Mouse (Mus musculus): Measurements from ENCODE around the gene Sipa1l2. TPM values are rescaled to one million over a fixed set of nuclear protein-coding genes. Genes with fewer than 3 reads are reported as not detected.
A peak's percentile ranks its signal among the peaks of the same experiment; 100 is the strongest.
"Not testable (repeated sequence)": the region's sequence is repeated elsewhere in the genome, so short reads cannot be mapped to it uniquely, and the experiment has no call there.

The Sipa1l2 gene
- polyA plus RNA-seq, 1 experiment = 35.6 TPM

DNA sequence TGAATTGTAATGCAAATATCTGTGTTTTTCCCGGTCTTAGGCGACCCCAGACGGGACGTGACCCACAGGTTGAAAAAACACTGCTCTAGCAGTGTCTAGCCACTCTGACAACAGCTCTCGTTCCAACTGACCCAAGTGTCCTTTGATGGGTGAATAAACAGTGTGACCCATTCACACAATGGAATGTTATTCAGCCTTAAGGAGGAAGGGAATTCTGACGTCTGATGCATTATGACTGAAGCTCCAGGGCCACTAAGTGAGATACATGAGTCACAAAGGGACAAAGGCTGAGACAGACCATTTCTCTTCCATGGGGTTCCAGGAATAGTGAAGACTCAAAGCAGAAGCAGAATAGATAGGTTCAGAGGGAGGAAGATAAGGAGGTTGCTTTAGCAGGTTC lies 47.5 kb downstream of the Sipa1l2 start:
- DNase-seq = no peak
- H3K27ac ChIP-seq (ENCODE audit: insufficient read depth, low read length) = no peak overlapping the region
- H3K4me3 ChIP-seq (replicated peaks; ENCODE audit: insufficient read depth, low read depth, low read length) = no peak overlapping the region
- TF ChIP-seq POLR2A (IDR thresholded peaks at IDR 0.05; ENCODE audit: borderline replicate concordance, insufficient read depth, low read length) (no peak), CTCF (IDR thresholded peaks at IDR 0.05; ENCODE audit: borderline replicate concordance, insufficient read depth, low read depth, low read length) (no peak)
- 86% methylated on average over 6 of the region's 6 CpGs for WGBS
- peaks cover 50% of the 10 kb centered on the region for H3K4me1 ChIP-seq (ENCODE audit: control insufficient read depth, insufficient read depth, low read length)
- no peaks in the 10 kb centered on the region for H3K27me3 ChIP-seq (ENCODE audit: control insufficient read depth, insufficient read depth, low read length)

- H3K4me1 ChIP-seq (ENCODE audit: control insufficient read depth, insufficient read depth, low read length) = peaks cover 58% of the 10 kb centered on the region
- 53% methylated on average over 7 of the region's 7 CpGs for WGBS
- no peak overlapping the region for H3K27ac ChIP-seq (ENCODE audit: insufficient read depth, low read length)
- no peaks in the 10 kb centered on the region for H3K27me3 ChIP-seq (ENCODE audit: control insufficient read depth, insufficient read depth, low read length)
- no peak for TF ChIP-seq POLR2A (IDR thresholded peaks at IDR 0.05; ENCODE audit: borderline replicate concordance, insufficient read depth, low read length)
- TF ChIP-seq CTCF (IDR thresholded peaks at IDR 0.05; ENCODE audit: borderline replicate concordance, insufficient read depth, low read depth, low read length) = no peak
- DNase-seq = no peak
- H3K4me3 ChIP-seq (replicated peaks; ENCODE audit: insufficient read depth, low read depth, low read length) = no peak overlapping the region
These were observed 48.5 kb downstream of the Sipa1l2 start for GRCm38 (mm10) chr8:125521087-125521486.

DNA sequence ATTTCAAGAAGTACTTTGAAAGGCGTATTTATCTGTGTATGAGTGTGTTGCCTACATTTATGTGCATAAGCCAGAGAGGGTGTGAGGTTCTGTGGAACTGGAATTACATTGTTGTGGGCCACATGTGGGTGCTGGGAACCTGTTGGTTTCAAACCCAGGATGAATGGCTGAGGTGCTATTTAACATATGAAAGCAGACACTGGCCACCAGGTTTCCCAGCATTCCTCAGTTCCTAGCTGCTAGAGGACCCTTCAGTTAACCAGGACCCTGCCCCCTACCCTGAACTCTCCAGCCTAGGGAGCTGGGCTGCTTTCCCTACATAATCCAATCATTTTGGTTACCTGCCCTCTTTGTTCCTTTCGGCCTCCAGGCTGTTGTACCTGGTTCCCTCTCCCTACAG lies 49.3 kb downstream of the Sipa1l2 start:
- H3K4me1 ChIP-seq (ENCODE audit: control insufficient read depth, insufficient read depth, low read length) = peaks cover 60% of the 10 kb centered on the region
- H3K27ac ChIP-seq (ENCODE audit: insufficient read depth, low read length); H3K4me3 ChIP-seq (replicated peaks; ENCODE audit: insufficient read depth, low read depth, low read length); H3K27me3 ChIP-seq (ENCODE audit: control insufficient read depth, insufficient read depth, low read length); DNase-seq: not testable (repeated sequence)
- 100% methylated on average over 2 of the region's 2 CpGs for WGBS

- Histone ChIP-seq H3K4me3 (replicated peaks; ENCODE audit: insufficient read depth, low read depth, low read length) (no peak overlapping the region), H3K27ac (ENCODE audit: insufficient read depth, low read length) (no peak overlapping the region), H3K27me3 (ENCODE audit: control insufficient read depth, insufficient read depth, low read length) (no peaks in the 10 kb centered on the region), H3K4me1 (ENCODE audit: control insufficient read depth, insufficient read depth, low read length) (peaks cover 59% of the 10 kb centered on the region)
- 19% methylated on average over 4 of the region's 4 CpGs for WGBS
- DNase-seq = peak; percentile 61 to 78
- TF ChIP-seq POLR2A (IDR thresholded peaks at IDR 0.05; ENCODE audit: borderline replicate concordance, insufficient read depth, low read length) (no peak), CTCF (IDR thresholded peaks at IDR 0.05; ENCODE audit: borderline replicate concordance, insufficient read depth, low read depth, low read length) (no peak)
These were observed 50.7 kb downstream of the Sipa1l2 start for GRCm38 (mm10) chr8:125518951-125519350.

- TF ChIP-seq CTCF (IDR thresholded peaks at IDR 0.05; ENCODE audit: borderline replicate concordance, insufficient read depth, low read depth, low read length) (no peak), POLR2A (IDR thresholded peaks at IDR 0.05; ENCODE audit: borderline replicate concordance, insufficient read depth, low read length) (no peak)
- WGBS = 80% methylated on average over 6 of the region's 6 CpGs
These were observed 51.3 kb downstream of the Sipa1l2 start for GRCm38 (mm10) chr8:125518301-125518700.

GRCm38 (mm10) chr8:125517397-125517796 lies 52.2 kb downstream of the Sipa1l2 start:
- 87% methylated on average over 8 of the region's 8 CpGs for WGBS

More at GRCm38 (mm10) chr8:125518301-125518700, 51.3 kb downstream of the Sipa1l2 start:
- no peak overlapping the region for H3K4me3 ChIP-seq (replicated peaks; ENCODE audit: insufficient read depth, low read depth, low read length)
- no peaks in the 10 kb centered on the region for H3K27me3 ChIP-seq (ENCODE audit: control insufficient read depth, insufficient read depth, low read length)
- H3K27ac ChIP-seq (ENCODE audit: insufficient read depth, low read length) = no peak overlapping the region
- peaks cover 59% of the 10 kb centered on the region for H3K4me1 ChIP-seq (ENCODE audit: control insufficient read depth, insufficient read depth, low read length)
- no peak for DNase-seq

DNA sequence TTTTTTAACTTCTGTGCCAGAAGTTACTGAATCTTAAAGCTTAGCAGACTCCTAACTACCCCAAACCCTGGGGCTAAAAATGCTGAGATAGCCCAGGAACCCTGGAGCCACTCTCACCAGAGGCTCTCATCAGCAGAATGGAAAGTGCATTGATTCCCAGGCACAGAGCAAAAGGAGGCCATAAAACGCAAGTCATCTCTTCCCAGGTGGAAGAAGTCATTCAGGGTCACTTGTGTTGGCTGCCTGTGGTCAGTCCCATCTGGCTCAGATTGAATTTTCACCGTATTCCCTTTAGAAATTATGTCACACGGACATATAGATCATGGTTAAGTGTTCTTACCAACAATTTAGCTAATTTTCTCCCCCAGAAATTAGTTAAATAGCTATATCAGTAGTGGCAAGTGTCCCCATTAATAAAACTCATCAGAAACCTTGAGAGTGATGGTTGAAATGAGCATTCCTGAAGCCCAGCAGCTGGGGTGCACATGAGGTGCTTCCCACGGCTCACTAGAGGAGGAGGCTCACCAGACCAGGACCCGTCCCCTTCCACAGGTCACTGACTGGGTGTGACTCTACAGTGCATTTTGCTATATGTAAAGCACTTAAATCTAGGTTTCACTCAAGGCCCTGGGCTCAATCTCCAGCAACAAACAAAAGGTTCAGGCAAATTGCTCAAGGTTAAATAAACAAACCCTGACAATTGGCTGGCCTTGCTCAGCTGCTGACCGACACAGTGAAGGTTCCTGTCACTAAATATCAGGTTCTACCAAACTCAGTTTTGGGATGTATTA lies 53.3 kb downstream of the Sipa1l2 start:
- H3K4me1 ChIP-seq (ENCODE audit: control insufficient read depth, insufficient read depth, low read length) = peaks cover 51% of the 10 kb centered on the region
- peak overlapping the region; percentile 33; the same call in 1 of the 2 replicates for H3K27ac ChIP-seq (ENCODE audit: insufficient read depth, low read length)
- WGBS = 42% methylated on average over 6 of the region's 6 CpGs
- no peak for TF ChIP-seq CTCF (IDR thresholded peaks at IDR 0.05; ENCODE audit: borderline replicate concordance, insufficient read depth, low read depth, low read length)
- no peak for TF ChIP-seq POLR2A (IDR thresholded peaks at IDR 0.05; ENCODE audit: borderline replicate concordance, insufficient read depth, low read length)
- H3K4me3 ChIP-seq (replicated peaks; ENCODE audit: insufficient read depth, low read depth, low read length) = no peak overlapping the region
- H3K27me3 ChIP-seq (ENCODE audit: control insufficient read depth, insufficient read depth, low read length) = no peaks in the 10 kb centered on the region
- DNase-seq = peak in 1 of 2 experiments; percentile 51

More at GRCm38 (mm10) chr8:125517397-125517796, 52.2 kb downstream of the Sipa1l2 start:
- no peaks in the 10 kb centered on the region for H3K27me3 ChIP-seq (ENCODE audit: control insufficient read depth, insufficient read depth, low read length)
- DNase-seq = no peak
- H3K4me3 ChIP-seq (replicated peaks; ENCODE audit: insufficient read depth, low read depth, low read length) = no peak overlapping the region
- TF ChIP-seq POLR2A (IDR thresholded peaks at IDR 0.05; ENCODE audit: borderline replicate concordance, insufficient read depth, low read length) (no peak), CTCF (IDR thresholded peaks at IDR 0.05; ENCODE audit: borderline replicate concordance, insufficient read depth, low read depth, low read length) (no peak)
- H3K4me1 ChIP-seq (ENCODE audit: control insufficient read depth, insufficient read depth, low read length) = peaks cover 56% of the 10 kb centered on the region
- H3K27ac ChIP-seq (ENCODE audit: insufficient read depth, low read length) = no peak overlapping the region

- 31% methylated on average over 8 of the region's 8 CpGs for WGBS
- TF ChIP-seq CTCF (IDR thresholded peaks at IDR 0.05; ENCODE audit: borderline replicate concordance, insufficient read depth, low read depth, low read length) = no peak
- no peak for TF ChIP-seq POLR2A (IDR thresholded peaks at IDR 0.05; ENCODE audit: borderline replicate concordance, insufficient read depth, low read length)
These were observed 53.9 kb downstream of the Sipa1l2 start for GRCm38 (mm10) chr8:125515665-125516064.

More at GRCm38 (mm10) chr8:125515665-125516064, 53.9 kb downstream of the Sipa1l2 start:
- Histone ChIP-seq H3K4me3 (replicated peaks; ENCODE audit: insufficient read depth, low read depth, low read length) (no peak overlapping the region), H3K27ac (ENCODE audit: insufficient read depth, low read length) (no peak overlapping the region), H3K27me3 (ENCODE audit: control insufficient read depth, insufficient read depth, low read length) (no peaks in the 10 kb centered on the region), H3K4me1 (ENCODE audit: control insufficient read depth, insufficient read depth, low read length) (peaks cover 48% of the 10 kb centered on the region)
- peak; percentile 51 to 62 for DNase-seq
